Mouse (Mus musculus) erythroid progenitor cell, adult 5-6 weeks (primary cell): ENCODE measurements around the gene Cant1. TPM values are rescaled to one million over a fixed set of nuclear protein-coding genes. Genes with fewer than 3 reads are reported as not detected.
"Not testable (repeated sequence)": the region's sequence is repeated elsewhere in the genome, so short reads cannot be mapped to it uniquely, and the experiment has no call there.

Experiments
- ATAC-seq: replicated peaks from 2 replicates; pipeline ENCODE4 v1.8.0; 2016; ENCODE audit warnings: moderate number of reproducible peaks, mild to moderate bottlenecking, moderate TSS enrichment, inconsistent platforms; ENCODE audit not compliant: poor library complexity, low FRiP score, severe bottlenecking
- total RNA-seq, 2 experiments: library from RNA; stranded (forward) in 1 of 2; stranded (reverse) in 1 of 2; fragments of 150-400 nt in 1 of 2; fragments of 186-747, 209-891 nt in 1 of 2; gene quantifications; 2 replicates each; pipeline versions ENCODE4 v1.2.3 to v1.2.4; 2015 to 2017; ENCODE audit warnings: low replicate concordance in 2 of 2

Gene Cant1
- total RNA-seq, 2 experiments from 2014 or later: 8.0 to 11.3 TPM

- no peak for ATAC-seq
These were observed 40.2 kb downstream of the Cant1 start for GRCm38 (mm10) chr11:118378656-118379055.

- not testable (repeated sequence) for ATAC-seq
These were observed 42.6 kb downstream of the Cant1 start for GRCm38 (mm10) chr11:118376323-118376722.

- no peak for ATAC-seq
These were observed 43.0 kb downstream of the Cant1 start for GRCm38 (mm10) chr11:118375881-118376280.

GRCm38 (mm10) chr11:118375461-118375860 is 43.4 kb downstream of the Cant1 start:
- no peak for ATAC-seq

GRCm38 (mm10) chr11:118375006-118375405 is 43.9 kb downstream of the Cant1 start:
- ATAC-seq: no peak

GRCm38 (mm10) chr11:118374506-118374905 is 44.4 kb downstream of the Cant1 start:
- no peak for ATAC-seq

- ATAC-seq: no peak
These were observed 46.2 kb downstream of the Cant1 start for GRCm38 (mm10) chr11:118372641-118373040.

GRCm38 (mm10) chr11:118371876-118372275 is 47.0 kb downstream of the Cant1 start:
- no peak for ATAC-seq

- no peak for ATAC-seq
These were observed 49.2 kb downstream of the Cant1 start for GRCm38 (mm10) chr11:118369657-118370056.

- no peak for ATAC-seq
These were observed 49.6 kb downstream of the Cant1 start for GRCm38 (mm10) chr11:118369251-118369650.

GRCm38 (mm10) chr11:118368330-118368729 is 50.6 kb downstream of the Cant1 start:
- no peak for ATAC-seq

GRCm38 (mm10) chr11:118366559-118366958 is 52.3 kb downstream of the Cant1 start:
- ATAC-seq: no peak

- ATAC-seq: no peak
These were observed 52.8 kb downstream of the Cant1 start for GRCm38 (mm10) chr11:118366108-118366507.

- no peak for ATAC-seq
These were observed 53.7 kb downstream of the Cant1 start for GRCm38 (mm10) chr11:118365171-118365570.

- ATAC-seq: no peak
These were observed 54.9 kb downstream of the Cant1 start for GRCm38 (mm10) chr11:118364021-118364420.

GRCm38 (mm10) chr11:118362971-118363518 is 55.8 kb downstream of the Cant1 start:
- ATAC-seq: no peak

GRCm38 (mm10) chr11:118362501-118362900 is 56.4 kb downstream of the Cant1 start:
- no peak for ATAC-seq

GRCm38 (mm10) chr11:118360907-118361341 is 58.0 kb downstream of the Cant1 start:
- ATAC-seq: no peak

GRCm38 (mm10) chr11:118360491-118360890 is 58.4 kb downstream of the Cant1 start:
- ATAC-seq: no peak
